Mouse (Mus musculus) layer of hippocampus, postnatal 36 days (tissue): ENCODE results near the gene Zkscan14. TPM values are rescaled to one million over a fixed set of nuclear protein-coding genes. Genes with fewer than 3 reads are reported as not detected.

Experiments
- DNase-seq, 2 experiments: peaks; one replicate each; pipeline ENCODE4 v3.0.0; 2022
- total RNA-seq, 2 experiments: library from RNA; stranded (reverse); gene quantifications; 2 replicates each; pipeline ENCODE4 v1.2.3; 2021

Gene Zkscan14
- total RNA-seq, 2 experiments from 2014 or later, result 11.0 to 11.5 TPM

DNA sequence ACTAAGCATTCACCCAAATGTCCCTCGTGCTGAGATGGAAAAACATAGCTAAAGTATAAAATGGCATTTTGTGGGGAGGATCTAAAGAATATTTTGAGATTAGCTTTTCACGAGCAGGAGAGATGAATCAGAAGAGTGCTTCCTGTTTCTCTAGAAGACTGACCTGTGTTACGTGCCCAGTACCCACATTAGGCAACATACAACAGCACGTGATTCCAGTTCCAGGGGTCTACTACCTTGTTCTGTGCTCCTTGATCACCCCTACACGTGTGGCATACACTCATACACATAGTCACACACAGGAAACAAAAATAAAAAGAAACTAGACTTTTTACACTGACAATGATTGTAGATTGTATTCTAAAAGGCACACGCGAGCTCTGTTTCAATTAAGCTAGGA is 1.3 kb downstream of the Zkscan14 start:
- no peak for DNase-seq

DNA sequence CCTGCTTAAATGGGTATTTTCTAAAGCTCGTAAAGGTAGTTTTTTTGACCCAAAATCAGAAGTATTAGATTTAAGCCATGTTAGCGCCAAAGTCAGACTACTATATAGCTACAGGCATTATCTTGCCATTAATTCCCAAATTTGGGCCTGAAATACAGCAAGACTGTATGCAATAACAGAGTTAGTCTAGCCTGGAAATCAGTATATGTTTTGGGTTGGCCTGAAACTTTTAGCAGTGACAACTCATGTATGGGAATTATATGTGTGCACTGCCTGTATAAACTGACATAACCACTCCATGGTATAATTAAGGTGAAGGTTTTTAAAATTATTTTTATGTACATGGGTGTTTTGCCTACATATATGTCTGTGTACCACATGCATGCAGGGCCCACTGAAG is 9.7 kb downstream of the Zkscan14 start, which contains the start of gene Atp5j2:
Gene Atp5j2, minus strand, starts transcription at position 101 of the 400 bp plus-strand sequence.
- no peak for DNase-seq

DNA sequence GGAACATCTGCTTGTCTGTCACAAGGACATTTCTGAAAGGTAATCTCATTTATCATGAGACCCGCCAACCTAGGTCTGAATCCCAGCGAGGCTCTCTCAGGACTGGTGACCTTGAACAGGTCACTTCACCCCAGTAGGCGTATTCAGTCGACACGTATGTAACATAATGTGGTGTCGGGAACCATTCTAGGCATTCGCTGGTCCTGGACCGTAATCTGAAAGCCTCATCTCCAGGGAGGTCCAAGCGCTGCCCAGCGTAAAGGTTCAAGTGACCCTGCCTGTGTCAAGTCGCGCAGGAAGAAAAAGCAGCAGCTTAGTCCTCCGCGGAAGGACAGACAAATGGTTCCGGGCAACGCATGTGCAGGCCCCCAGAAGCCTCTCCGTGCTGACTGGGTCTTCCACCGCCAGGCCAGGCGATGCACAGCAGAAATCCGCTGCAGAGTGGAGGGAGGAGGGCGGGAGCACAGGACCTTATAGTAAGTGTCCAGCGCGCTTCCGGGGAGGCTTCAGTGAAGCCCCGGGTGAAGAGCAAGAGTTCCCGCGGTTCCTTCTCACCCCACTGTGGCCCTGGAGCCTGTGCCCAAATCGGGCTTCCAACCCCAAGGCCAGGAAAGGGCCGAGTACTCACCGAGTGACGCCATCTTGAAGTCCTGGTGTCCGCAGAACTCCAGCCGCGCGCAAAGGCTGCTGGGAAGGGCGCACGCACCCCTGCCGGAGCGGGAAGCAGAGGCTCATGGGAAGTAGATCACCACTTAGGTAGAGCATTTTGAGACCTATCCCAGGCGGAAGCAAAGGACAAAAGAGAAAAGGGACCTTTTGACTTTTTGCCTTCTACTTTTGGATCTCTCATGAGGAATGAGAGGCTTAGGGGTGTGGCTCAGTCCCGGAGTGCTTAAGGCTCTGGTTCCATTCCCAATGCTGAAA is 10.5 kb downstream of the Zkscan14 start:
- peak; percentile 89 to 91 for DNase-seq

DNA sequence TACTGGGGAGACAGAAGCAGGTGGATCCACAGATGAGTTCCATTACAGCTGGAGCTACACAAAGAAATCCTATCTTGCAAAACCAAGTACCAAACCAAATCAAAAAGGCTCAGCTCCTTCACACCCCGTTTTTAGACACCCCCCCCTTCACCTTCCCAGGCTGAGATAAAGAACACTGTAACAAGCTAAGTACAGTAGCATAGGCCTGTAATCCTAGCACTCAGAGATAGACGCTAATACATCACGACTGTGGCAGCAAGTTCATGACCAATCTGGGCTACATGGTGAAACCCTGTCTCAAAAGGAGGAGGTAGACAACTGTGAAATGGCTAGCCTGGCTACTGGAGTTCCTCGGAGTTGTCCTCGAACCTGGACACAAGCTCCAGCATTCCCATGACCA is 11.3 kb downstream of the Zkscan14 start:
- no peak for DNase-seq

DNA sequence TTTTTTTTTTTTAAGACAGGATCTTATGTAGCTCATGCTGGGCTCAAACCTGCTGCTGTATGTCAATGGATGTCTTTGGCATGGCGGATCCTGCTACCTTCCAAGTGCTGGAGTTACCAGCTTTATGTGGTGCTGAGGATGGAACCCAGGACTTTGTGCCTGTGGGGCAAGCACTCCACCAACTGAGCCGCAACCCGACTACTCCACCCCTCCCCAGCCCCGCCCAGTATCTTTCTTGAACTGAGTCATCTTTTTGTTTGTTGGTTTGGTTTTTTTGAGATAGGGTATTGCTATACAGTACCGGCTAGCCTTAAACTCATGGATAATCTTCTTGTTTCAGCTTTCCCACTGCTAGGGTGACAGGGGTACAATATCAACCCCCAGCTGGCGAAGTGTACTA is 12.3 kb downstream of the Zkscan14 start:
- no peak for DNase-seq

DNA sequence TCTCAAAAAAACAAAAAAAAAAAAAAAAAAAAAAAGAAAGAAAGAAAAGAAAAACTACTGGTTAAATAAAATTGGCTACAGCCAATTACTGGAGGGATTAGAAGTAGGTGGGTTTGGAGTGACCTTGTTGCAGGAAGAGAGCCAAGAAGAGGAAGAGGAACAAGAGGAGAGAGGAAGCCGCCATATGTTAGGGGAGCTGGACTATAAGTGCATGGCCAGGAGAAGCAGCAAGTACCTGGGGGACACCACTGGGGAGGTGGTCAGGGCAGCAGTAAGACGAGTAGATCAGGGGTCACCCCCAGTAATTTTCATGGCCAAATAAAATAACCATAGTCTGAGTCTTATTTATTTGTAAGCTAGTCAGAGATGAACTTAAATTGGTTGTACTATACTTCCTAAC is 16.4 kb downstream of the Zkscan14 start:
- DNase-seq, result no peak

DNA sequence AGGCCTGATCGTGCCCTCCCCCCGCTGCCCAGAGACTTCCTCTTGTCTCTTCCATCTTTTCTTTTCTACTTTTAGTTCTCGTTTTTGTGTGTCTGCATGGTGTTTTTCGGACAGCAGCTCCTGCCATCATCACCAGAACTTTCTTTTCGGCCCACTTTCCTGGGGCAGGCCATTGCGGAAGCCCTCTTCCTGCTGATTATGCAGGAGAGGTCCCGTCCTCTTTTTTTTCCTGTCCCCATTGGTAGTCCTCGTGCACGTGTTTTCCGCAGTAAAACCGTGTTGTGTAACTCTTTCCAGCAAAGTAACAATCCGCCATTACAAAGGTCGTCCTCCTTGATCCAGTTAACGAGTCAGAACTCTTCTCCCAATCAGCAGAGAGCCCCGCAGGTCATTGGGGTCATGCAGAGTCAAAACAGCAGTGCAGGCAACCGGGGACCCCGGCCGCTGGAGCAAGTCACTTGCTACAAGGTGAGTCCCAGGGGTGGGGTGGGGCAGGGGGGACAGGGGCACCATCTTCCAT is 23.1 kb downstream of the Zkscan14 start:
- DNase-seq, result no peak

DNA sequence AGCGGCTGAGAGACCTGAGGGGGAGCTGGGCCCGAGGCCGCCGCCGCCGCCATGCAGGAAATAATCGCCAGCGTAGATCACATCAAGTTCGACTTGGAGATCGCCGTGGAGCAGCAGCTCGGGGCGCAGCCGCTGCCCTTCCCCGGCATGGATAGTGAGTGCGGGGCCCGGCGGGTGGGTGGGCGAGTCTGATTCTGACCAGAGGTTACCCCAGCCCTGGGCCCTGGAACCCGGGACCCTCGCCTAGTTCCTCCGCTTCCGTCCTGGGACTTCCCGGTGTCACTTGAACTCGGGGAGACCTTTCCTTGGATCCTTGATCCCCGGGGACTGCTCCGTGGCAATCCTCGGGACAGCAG is 34.4 kb downstream of the Zkscan14 start:
- DNase-seq, result no peak

DNA sequence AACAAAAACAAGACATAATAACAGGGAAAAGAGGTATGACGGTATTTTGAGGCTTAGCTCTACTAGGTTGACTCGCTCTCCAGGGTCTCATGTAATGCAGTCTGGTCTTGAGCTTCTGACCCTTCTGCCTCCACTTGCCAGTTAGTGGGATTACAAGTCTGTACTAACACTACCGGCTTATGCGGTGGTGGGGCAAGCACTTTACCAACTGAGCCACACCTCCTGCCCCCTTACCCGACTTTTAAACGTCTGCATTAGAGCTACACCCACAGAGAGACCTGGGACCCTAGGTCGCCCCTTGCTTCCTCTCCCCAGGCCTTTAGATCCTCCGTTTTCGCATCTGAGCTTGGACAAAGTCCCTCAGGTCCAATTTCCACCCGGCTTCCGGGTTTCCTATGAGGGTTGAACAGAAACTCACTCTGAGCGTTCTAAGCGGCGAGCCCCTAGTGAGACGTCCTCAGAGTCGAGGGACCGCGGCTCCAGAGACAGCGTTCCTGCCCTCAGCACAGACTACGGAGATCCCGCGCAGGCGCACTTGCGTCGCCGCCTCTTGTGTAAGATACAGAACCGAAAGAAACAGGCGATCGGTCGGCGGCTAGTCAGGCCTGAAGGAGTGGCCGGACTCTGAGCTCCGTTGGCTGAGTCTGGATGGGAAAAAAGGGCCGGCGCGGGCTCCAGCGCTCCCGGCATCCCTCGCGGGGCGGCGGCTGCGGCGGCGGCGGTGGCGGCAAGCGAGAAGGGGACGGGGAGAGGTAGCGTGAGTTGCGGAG is 34.9 kb downstream of the Zkscan14 start, which contains the start of the genes Ptcd1 and Cpsf4:
Gene Ptcd1, minus strand, starts transcription at position 573 of the 770 bp plus-strand sequence.
Gene Cpsf4, plus strand, starts transcription at position 678 of the 770 bp plus-strand sequence.
- DNase-seq, result peak; percentile 98 to 99

DNA sequence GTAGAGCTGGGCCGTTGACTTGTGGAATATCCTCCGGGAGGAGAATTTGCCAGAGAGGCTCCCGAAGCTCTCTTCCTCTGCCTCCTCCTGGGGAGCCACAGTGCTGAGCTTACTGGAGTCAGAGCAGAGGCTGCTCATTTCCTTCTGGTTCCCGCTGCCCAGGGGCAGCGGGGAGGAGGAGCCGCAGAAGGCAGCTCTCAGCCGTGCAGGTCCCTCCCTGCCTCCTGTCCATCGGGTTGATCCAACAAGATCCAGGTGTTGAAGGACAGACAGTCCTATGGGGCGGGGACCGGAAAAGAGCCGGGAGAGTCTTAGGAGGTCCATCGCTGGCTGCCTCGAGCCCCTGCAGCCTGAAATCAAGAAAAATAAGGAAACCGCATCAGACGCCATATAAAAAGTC is 36.5 kb downstream of the Zkscan14 start:
- no peak for DNase-seq

DNA sequence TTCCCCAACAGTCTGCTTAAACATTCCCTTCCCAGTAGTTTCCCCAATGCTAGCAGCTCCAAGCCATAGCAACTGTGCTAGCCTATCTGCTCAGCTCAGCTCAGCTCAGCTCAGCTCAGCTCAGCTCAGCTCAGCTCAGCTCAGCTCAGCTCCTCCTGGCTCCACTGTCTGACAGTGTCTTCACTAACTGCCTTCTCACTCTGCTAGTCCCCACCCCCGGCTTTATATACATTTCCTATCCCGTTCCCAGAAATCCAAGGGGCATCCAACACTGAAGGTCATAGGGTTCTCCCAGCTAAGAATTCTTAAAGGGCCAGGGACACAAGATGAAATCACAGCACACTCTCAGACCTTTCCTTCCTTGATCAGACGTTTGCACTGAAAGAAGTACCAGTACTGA is 37.0 kb downstream of the Zkscan14 start:
- no peak for DNase-seq

DNA sequence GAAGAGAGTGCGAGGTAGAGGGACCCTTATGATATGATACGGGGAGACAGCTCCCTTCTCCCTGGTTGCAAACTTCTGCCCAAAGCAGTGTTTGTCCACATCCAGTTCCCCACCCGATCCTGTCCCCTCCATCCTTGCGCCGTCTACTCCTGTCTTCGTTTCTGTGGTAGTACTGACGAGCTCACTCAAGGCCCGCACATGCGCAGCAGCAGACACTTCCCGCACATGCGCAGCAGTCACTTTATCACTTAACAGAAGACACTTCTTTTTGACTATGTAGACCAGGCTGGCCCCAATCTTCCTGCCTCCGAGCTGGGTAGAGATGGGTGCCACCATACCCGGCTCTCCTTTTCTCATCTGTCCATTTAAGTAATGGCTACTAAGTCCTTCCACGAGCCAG is 40.3 kb downstream of the Zkscan14 start:
- DNase-seq, result no peak

DNA sequence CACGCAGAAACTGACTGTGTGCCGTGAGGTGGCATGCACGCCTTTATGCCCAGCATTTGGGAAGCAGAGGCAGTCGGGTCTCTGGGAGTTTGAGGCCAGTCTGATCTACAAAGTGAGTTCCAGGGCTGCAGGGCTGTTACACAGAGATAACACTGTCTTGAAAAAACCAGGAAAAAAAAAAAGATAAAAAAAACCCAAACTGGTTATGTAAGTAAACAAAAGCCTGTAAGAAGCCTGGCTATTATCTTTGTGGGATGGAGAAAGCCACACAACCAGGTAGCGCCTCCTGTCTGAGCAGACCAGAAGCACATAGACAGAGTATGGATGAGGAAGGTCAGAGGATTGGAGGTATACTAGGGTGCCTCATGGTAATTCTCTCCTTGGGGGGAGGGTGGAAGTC is 49.0 kb downstream of the Zkscan14 start:
- no peak for DNase-seq

DNA sequence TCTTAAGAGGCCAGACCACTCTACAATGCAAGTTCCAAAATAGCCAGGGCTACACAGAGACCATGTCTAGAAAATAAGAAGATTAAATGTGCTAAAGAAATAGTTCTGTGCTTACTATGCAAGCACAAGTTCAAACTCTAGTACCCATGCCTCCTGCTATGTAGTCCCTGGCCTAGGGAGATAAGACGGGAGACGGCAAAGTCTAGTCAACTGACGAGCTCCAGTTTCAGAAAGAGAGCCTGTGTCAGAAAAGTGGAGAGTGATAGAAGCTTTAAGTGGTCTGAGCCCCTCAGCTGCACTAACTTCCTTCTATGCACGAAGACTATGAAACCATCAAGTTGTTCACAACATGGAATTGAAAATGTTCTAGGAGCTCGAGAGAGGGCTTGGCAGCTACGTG is 52.4 kb downstream of the Zkscan14 start:
- no peak for DNase-seq

DNA sequence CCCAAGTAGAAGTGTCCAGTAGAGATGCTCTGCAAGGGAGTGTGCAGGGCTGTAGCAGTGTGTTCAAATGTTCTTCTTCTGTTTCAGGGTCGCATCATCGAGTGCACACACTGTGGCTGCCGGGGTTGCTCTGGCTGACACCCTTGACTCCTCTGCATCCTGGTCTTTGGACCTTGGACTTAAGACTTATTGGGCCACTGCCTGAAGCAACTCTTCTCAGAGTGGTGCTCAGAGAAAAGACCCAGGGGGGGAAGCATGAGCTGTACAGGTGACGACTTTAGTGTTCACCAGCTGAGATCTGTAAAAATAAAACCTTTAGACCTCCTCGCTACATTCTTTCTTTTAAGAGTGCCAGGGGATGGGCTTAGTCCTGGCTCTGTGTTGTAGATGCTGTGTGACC is 53.9 kb downstream of the Zkscan14 start:
- no peak for DNase-seq

Other genes starting within 250 kb of the Zkscan14 start
- 10 to 100 TPM; 28.7 to 29.9 TPM for gene Smurf1, start 236.0 kb downstream of the Zkscan14 start, total RNA-seq
- not detected for gene Gm4871, start 169.1 kb downstream of the Zkscan14 start, total RNA-seq
- gene 1700018F24Rik, start 158.9 kb downstream of the Zkscan14 start, total RNA-seq, result not detected
- gene Arpc1a, start 118.0 kb downstream of the Zkscan14 start, total RNA-seq, result 100 to 1,000 TPM; 248 to 263 TPM
- not detected for gene Kpna7, start 117.8 kb downstream of the Zkscan14 start, total RNA-seq
- 10 to 100 TPM; 23.4 to 26.9 TPM for gene Arpc1b, start 87.7 kb downstream of the Zkscan14 start, total RNA-seq
- 10 to 100 TPM; 88.8 to 94.5 TPM for gene Pdap1, start 61.6 kb downstream of the Zkscan14 start, total RNA-seq
- gene Bud31, start 61.5 kb downstream of the Zkscan14 start, total RNA-seq, result 10 to 100 TPM; 74.3 to 76.2 TPM
- 10 to 100 TPM; 23.6 to 24.7 TPM for gene Ptcd1, start 34.8 kb downstream of the Zkscan14 start, total RNA-seq
- 10 to 100 TPM; 23.0 to 23.4 TPM for gene Cpsf4, start 34.7 kb downstream of the Zkscan14 start, total RNA-seq
- 100 to 1,000 TPM; 262 to 270 TPM for gene Atp5j2, start 9.8 kb downstream of the Zkscan14 start, total RNA-seq
- gene Zkscan5, start 2.7 kb upstream of the Zkscan14 start, total RNA-seq, result 10 to 100 TPM; 10.8 to 11.4 TPM
- 10 to 100 TPM; 24.4 to 27.4 TPM for gene Zfp655, start 29.8 kb upstream of the Zkscan14 start, total RNA-seq
- gene Zscan25, start 78.6 kb upstream of the Zkscan14 start, total RNA-seq, result 10 to 100 TPM; 17.2 to 19.5 TPM
- gene Cyp3a57, start 143.4 kb upstream of the Zkscan14 start, total RNA-seq, result not detected